Mouse (Mus musculus) adrenal gland, adult (tissue): ENCODE results near the gene Fam102a.
A peak's percentile ranks its signal among the peaks of the same experiment; 100 is the strongest.

ENCODE experiments used
- DNase-seq, 2 experiments: peaks; one replicate each; pipeline ENCODE4 v3.0.0; 2022 to 2023; ENCODE audit warnings: low spot score in 1 of 2; ENCODE audit not compliant: inconsistent age in 2 of 2

The Fam102a gene

DNA sequence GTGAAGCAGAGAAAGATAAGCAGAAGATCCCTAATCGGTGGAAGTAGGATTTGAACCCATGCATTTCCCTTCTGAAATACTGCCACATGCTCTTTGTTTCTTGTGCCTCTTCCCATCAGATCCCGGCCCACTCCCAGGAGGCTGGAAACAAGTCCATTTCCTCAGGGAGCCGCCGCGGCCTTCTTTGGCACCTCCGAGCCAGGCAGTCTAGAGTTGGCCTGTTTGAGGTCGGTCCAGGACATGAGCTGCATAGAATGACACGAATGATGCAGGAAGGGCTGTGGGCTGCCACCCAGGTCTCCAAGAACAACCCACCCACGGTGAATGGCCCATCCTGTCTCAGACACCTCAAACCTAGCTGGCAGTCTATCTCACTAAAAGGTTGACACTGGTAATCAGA lies 41.4 kb downstream of the Fam102a start:
- no peak for DNase-seq

DNA sequence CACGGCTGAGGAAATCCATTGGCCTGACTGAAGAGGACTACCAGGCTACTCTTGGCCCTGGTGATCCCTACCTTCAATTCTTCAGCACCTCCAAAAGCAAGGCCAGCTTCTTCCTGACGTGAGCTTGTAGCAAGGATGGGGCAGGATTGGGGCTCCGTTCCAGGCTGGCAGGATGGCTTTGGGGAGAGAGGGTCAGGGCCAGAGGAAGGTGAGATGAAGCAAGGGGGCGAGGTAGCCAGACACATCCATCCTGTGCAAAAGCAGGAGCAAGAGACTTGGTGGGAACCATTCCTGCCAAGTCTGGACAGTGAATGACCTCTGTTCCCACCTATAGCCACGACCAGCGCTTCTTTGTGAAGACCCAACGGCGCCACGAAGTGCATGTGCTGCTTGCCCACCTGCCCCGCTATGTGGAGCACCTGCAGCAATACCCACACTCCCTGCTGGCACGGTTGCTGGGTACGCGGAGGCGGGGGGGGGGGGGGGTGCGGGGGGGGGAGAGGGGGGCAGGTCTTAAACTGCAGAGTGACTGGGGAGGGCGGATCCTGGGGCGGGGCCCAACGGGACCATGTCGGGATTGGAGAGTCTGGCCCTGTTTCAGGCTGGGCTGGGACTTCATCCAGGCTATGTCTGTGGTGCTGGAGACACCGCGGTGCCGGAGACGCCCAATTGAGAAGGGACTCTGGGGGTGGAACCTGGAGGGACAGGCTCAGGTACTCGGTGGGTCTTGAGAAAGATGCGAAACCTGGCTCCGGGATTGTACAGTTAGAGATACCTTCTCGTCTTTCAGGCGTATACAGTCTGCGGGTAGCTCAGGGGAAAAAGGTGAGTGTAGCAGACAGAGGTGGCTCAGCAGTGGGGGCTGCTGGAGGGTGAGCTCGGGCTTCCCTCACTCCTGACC lies 43.3 kb downstream of the Fam102a start:
- peak in 1 of 2 experiments; percentile 70 for DNase-seq

DNA sequence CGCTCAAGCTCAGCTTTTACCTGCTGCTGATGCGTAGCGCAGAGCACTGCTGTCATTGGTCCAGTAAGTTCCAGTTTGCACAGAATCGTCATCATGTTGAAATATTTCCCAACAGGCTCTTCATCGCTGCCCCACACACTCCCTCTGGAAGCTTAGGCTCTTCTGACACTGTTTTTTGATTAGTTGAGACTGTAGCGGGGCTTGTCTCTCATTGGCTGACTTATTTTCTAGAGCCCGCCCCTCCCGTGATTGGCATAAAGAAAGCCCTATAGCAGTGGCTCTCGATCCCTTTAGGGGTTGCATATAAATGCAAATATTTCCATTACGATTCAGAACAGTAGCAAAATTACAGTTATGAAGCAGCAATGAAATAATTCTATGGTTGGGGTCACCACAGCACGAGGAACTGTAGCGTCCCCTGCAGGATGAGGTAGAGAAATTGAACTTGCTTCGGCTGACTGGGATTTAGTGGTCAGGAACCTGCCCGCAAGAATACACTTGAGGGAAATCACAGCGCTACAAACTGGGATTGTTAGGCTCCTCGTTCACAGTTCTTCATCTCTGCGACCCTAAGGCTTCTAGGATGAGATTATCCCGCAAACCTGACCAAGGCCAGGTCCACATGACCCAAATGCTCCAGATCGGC lies 46.4 kb downstream of the Fam102a start:
- peak; percentile 49 to 77 for DNase-seq

DNA sequence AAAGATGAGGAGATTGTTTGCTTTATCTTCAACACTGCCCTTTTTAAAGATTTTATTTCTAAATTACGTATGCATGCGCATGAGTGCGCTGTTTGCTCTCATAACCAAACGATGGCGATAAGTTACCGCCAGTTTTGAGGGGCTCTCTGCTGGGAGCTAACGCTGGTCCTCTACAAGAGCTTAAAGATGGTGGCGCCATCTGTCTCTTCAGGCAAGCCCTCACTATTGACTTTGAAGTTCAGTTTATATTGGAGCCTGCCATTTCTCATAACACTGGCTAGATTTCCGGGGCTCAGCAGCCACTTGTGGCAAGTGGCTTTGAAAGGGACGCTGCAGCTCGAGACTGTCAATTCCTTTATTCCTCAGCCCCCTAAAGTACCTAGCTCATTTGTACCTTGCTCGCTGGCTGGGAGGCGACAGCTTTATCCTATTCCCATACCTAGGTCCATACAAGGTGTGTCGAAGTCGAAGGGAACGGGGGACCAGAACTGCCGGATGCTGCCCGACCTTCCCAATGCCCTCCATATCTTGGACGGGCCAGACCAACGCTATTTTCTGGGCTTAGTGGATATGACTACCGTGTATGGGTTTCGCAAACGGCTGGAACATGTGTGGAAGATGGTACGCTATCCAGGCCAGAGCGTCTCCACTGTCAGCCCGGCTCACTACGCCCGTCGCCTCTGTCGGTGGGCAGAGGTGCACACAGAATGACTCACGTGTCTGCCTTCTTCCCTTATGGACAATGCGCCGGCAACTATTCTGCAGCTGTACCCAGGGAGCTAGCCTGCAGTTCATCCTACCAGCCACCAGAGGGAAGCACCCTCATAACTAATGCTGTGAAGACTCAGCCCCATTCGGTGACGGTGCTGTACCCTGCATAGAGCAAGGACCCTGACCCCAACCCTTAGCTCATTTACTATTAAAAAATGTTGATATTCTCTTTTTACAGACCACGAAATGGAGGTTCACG lies 48.0 kb downstream of the Fam102a start:
- DNase-seq: peak; percentile 82 to 94

DNA sequence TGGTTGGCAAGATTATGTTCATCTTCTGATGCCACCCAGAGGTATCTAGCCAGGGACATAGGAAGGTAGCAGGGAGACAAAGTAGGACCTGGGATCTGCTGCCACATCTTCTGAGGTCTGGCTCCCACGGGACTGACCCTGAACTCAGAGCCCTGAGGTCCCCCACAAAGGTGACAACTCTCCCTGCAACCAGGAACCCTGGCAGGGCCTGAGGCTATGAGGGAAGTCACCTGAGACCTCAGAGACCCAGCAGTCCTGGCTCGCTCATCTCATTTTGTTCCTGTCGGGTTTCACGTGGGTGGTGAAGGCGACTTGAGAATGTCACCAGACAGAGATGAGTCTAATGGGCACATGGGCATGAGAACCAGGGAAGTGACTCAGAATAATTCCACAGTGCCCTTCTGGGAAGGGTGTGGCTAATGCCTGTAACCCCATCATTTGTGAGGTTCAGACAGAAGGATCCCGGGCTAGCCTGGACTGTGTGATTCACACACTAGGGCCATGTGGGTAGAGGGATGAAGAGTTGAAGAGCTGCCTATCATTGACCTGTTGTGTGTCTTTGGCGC lies 50.1 kb downstream of the Fam102a start:
- DNase-seq: no peak

DNA sequence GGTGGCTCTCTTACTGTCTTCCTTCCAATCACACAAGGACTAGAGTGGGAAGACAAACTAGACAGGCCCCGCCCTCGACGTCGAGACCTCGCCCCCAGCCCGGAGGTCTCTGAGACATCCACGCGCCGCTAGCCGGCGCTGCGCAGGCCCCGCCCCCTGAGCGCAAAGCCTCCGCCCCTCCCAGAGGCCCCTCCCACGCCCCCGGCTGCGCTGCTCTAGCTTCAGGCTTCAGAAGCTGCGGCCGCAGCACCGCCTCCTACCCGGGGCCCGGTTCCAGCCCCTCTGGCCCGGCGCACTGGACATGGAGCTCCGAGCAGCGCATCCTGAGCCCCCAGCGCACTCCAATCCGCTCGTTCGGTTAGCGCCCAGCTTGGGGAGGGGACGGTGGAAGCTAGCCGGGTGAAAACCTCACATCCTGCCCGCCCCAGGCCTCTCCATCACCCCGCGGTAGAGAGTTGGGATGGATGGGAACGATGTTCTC lies 51.8 kb downstream of the Fam102a start, which contains the start of gene St6galnac4:
Gene St6galnac4, plus strand, starts transcription at position 225 of the 481 bp plus-strand sequence.
- DNase-seq: peak; percentile 93 to 96

DNA sequence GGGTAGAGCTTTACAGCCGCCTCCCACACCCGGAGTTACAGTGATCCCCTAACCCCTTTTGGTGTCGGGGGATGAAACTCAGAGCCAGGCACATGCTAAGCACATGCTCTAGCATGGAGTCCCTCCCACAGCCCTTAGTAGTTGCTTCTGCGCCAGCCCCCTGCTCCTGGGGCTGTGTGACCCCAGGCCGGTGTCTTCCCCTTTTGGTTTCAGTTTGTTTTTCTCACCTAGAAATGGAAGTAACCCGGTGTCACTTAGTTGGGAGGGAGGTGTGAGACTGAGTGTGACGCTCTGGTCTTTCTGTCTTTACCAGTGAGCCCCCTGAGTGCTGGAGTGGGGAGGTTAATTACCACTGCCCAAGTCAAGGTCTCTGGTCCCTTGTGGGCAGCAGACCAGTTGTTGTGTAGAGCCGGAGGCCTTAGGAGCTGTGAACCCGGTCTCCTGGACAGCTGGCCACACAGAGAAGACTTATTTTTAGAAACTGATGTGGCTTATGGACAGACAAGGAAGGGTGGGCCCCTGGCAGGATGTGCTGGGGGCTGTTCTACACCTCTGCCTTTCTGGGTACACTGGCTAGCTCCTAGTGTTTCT lies 52.7 kb downstream of the Fam102a start:
- no peak for DNase-seq

DNA sequence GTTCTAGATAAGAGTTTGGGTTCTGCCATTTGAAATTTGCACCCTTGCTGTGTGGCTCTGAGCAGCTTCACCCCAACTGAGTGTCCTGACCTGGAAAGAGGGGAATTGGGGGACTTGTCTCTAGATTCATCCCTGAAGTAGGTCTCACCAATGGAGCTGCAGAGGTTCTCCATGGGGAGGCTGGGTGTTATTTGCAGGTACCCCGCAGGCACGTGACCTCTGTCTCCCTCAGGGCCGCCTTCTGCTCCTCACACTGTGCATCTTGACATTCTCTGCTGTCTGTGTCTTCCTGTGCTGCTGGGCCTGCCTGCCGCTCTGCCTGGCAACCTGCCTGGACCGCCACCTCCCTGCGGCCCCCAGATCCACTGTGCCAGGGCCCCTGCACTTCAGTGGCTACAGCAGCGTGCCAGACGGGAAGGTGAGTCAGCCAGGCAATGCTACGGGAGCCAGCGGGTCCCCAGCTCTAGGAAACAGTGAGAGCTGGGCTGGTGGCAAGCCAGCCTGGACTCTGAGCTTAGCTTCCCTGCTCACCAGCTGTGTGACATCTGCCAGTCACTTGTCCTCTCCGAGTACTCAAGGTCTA lies 54.2 kb downstream of the Fam102a start:
- peak; percentile 68 to 69 for DNase-seq

DNA sequence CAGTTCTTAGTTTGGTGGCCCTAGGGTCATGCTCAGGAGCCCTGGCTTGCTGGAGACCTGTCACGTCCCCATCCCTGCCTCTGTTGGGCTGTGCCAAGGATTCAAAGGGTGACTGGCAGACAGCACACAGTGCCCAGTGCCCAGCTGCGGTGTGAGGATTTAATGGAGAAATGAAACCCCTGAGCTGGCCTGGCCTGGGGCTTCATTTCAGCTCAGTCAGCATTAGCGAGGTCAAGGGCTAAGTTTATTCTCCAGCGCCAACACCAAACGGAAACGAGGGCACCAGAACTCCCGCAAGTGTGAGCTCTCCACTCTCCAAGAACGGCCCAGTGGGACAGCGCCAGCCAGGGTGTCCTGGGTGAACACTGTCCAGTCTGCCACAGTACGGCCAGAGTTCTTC lies 55.1 kb downstream of the Fam102a start:
- no peak for DNase-seq

DNA sequence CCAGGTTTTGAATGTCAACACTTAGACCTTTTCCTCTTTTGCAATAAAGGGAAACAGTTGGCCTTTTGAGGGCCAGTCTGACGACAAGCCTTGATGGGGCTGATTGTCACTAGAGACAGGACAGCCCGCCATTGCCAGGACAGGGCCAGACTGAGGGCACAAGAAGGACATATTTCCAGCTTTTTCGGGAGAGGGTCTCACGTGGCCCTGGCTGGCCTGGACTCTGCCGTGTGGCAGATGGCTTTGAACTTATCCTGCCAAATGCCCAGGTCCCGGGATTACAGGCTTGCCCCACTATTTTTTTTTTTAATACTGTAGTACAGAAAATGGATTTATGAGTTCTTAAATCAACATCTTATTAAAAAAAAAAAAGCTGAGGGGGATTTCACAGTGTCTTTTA lies 56.1 kb downstream of the Fam102a start:
- no peak for DNase-seq

DNA sequence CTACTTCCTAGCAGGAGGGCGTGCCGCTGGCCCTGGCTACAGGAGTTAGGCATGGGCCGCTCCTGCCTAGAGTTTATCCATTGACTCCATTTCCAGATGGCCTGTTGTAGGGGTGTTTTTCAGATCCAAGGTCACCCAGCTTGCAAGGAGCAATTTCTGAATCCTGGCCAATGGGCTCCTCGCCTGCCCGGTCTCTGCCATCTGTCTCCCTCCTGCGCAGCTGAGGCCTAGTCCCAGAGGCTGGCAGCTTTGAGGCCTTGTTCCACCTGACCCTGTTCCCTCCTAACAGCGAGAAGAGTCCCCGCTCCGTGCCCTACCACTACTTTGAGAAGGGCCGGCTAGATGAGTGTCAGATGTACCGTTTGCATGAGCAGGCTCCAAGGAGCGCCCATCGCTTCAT lies 61.6 kb downstream of the Fam102a start:
- DNase-seq: peak; percentile 46 to 71

DNA sequence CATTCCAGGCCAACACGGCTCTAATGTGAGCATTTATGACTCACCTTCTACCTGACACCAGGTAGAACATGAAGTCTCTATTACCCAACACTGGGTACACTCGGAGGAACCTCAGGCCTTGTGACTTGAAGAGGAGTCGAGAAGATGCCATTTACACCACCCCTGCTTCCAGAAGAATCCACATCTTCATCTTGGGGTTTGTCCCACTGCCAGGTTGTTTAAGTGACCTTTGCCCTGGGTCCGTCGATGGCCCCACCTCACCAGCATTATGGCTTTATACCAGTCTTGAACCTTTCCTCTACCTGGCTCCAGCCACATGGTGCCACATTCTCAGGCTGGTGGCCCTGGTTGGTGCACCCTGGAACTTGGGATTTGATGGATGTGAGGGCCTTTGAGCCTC lies 62.1 kb downstream of the Fam102a start:
- DNase-seq: no peak

DNA sequence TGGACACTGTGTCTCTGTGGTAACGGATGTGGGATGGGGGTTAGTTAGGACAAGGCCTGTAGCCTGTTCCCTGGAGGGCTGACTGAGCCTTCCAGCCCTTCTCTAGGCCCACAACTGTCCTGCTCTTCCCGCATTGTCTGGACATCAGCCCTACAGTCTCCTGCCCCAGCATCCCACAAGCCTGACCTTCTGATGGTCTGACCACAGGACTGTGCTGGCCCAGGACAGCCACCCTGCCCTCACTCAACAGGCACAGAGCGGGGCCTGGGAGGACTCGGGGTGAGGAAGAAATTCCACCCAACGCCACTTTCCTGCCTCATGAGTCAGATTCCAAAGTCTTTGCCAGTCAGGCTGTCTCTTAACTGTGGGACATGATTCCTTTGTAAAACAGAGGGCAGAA lies 62.6 kb downstream of the Fam102a start:
- no peak for DNase-seq

DNA sequence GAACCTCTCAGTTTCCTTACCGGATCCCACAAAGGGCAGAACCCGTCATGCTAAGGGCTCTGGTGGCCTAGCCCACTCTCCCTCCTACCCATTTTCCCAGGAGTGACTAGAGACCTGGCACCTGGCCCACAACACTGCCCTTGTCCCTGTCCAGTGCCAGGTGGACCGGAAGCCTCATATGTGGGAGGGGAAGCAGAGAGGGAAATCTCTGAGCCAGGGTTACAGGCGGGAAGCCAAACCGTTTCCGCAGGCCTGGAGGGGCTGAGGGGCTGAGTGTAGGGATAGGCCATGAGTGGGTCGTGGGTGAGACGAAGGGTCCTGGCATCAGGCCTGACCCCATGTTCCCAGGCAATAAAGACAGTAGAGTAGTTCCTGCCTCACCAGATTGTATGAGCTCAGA lies 63.4 kb downstream of the Fam102a start:
- DNase-seq: no peak

DNA sequence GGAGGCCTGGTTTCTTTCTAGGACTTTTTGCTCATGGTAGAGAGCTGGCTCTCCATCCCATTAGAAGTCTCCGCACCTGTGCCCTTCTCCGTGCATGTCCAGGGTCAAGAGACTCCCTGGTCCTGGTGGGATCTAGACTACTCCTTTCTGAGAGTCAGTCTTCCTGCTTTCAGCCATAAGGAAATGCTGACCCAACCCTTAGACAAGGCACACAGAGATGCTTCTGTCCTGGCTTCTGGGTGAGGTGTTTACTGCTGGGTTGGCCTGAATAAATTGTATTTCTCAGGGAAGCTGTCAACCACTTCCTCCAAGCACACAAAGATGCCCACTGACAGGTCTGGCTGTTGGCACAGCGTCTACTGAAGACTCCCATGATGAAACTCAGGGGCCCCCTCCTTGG lies 64.3 kb downstream of the Fam102a start, which contains the start of gene St6galnac6:
Gene St6galnac6, plus strand, starts transcription at position 301 of the 400 bp plus-strand sequence.
- no peak for DNase-seq

DNA sequence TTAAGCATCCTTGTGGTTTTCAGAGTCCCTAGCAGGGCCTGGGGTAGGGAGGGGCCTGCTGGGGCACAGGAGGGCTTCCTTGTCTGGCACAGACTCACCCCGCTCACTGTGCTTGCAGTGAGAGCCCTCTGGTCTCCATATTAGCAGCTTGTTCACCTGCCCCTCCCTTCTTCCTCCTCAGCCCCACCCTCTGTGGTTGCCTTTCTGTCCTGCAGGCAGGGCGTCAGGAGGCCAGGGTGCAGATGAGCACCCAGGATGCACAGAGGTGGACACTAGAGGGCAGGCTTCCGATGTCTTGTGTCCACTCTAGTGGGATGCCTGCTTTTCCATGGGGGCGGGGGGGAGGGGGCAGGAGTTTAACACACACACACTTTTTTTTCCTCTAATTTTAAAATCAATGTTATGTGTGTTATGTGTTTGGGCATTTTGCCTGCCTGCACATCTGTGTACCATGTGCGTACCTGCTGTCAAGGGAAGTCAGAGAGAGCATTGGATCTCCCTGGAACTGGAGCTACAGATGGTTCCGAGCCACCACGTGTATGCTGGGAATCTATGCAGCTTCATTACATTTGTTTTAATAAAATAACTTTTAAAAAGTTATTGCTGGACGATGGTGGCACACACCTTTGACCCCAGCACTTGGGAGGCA lies 66.4 kb downstream of the Fam102a start:
- DNase-seq: peak; percentile 49 to 73

DNA sequence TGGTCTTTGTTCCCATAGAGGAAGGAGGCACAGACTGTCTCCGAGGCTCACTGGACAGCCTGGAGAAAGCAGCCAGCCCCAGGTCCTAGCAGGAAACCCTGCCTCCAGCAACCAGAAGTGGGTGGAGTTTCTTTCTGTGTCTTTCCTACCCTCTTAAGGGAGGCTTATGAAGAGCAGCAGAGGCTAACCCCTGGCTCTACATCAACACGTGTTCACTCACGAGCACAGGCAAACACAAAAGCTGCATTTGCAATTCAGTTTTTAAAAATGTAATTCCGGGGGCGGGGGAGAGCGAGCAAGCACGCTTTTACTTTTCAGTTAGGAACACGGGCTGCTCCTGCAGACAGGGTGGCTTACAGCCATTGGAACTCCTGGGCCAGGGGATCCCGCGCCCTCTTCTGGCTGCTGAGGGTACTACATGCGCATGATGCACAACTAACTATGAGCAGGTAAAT lies 67.5 kb downstream of the Fam102a start:
- peak; percentile 88 to 97 for DNase-seq

DNA sequence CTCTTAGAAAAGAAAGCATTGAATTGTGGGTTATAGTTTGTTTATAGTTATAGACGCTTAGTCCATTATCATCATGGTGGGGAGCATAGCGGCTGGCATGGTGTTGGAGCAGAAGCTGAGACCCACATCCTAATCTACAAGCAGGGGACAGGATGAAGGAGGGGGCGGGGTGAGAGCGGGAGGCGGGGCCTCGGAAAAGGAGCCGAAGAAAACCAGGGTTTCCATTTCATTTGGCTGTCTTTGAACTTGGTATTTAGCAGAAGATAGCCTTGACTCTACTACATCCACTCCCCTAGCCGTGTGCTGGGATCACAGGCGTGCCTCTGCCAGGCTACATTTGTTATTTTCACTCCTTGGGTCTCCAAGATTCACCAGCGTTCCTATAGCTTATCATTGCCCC lies 69.5 kb downstream of the Fam102a start:
- no peak for DNase-seq
